8 mouse cellular contexts compared by ENCODE assay signal in the genomic region with DNA sequence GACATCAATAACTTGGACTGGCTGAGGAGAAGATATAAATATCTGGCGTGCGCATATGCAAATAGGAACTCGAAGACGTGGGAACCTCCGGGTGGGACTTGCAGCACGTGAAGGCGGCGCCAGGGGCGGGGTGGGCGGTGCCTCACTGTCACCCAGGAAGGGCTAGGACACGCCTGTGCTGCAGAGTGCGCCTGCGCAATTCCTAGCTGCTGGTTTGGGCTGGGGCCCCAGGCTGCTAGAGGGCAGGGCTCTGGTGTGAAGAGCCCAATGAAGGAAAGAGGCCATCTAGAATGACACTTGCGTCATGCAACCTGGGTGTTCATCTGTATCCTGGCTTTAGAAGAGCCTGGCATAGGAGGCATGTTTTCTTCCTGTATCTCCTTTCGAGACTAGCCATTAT.
DNase-seq lines count a peak whose midpoint lies in the region; ATAC-seq and TF ChIP-seq lines count a peak whose summit lies in the region.

No protein-coding gene starts in this region.

- no peak for TF ChIP-seq EP300 in CH12.LX (IDR thresholded peaks at IDR 0.05; ENCODE audit: low read length)

- no peak for TF ChIP-seq POLR2A in CH12.LX (IDR thresholded peaks at IDR 0.05; ENCODE audit: low read depth, low read length)
- TF ChIP-seq POLR2A in cerebellum, adult 2 months (IDR thresholded peaks at IDR 0.05; ENCODE audit: borderline replicate concordance, insufficient read depth, low read length) = peak; percentile 41; the same call in 1 of the 2 replicates

- no peaks in the 10 kb centered on the region for H3K9me3 ChIP-seq in CH12.LX (replicated peaks; ENCODE audit: low read length)
- no peaks in the 10 kb centered on the region for H3K9me3 ChIP-seq in liver, embryonic 15.5 days (replicated peaks)
- no peaks in the 10 kb centered on the region for H3K9me3 ChIP-seq in neural tube, embryonic 14.5 days (ENCODE audit: control insufficient read depth, low read length)

- no peak overlapping the region for H3K27ac ChIP-seq in CH12.LX (ENCODE audit: insufficient read depth, low read depth)
- H3K27ac ChIP-seq in cerebellum, adult 2 months (ENCODE audit: insufficient read depth, low read length) = no peak overlapping the region
- no peak overlapping the region for H3K27ac ChIP-seq in liver, embryonic 15.5 days (replicated peaks)
- peak overlapping the region; percentile 57 for H3K27ac ChIP-seq in neural tube, embryonic 14.5 days (ENCODE audit: low read depth, low read length)

- no peaks in the 10 kb centered on the region for H3K36me3 ChIP-seq in CH12.LX (replicated peaks in 1 of 2; ENCODE audit: control insufficient read depth in 1 of 2, insufficient read depth in 1 of 2, low read length in 1 of 2)
- H3K36me3 ChIP-seq in liver, embryonic 15.5 days (replicated peaks) = no peaks in the 10 kb centered on the region
- no peaks in the 10 kb centered on the region for H3K36me3 ChIP-seq in neural tube, embryonic 14.5 days (ENCODE audit: control insufficient read depth, insufficient read depth, low read length)

- dilution Hi-C loops in CH12.LX (cut with MboI; ENCODE audit: extremely low pct_ligation_motif_present, extremely low pct_unique_long_range_greater_than_20kb, low sequenced_read_pairs) = no loop called here

- TF ChIP-seq CTCF in CH12.LX (conservative IDR thresholded peaks at IDR 0.05 in 1 of 2, IDR thresholded peaks at IDR 0.05 in 1 of 2; ENCODE audit: low read depth in 2 of 2, low read length in 2 of 2) = no peak
- no peak for TF ChIP-seq CTCF in cerebellum, adult 2 months (IDR thresholded peaks at IDR 0.05; ENCODE audit: borderline replicate concordance, insufficient read depth, low read depth, low read length)

- in situ Hi-C loops in CH12.LX (cut with MboI; ENCODE audit: low pct_ligation_motif_present, low pct_unique_long_range_greater_than_20kb, low sequenced_read_pairs) = no loop called here

- H3K27me3 ChIP-seq in CH12.LX (replicated peaks) = no peaks in the 10 kb centered on the region
- no peaks in the 10 kb centered on the region for H3K27me3 ChIP-seq in cerebellum, adult 2 months (ENCODE audit: control insufficient read depth, insufficient read depth, low read length)
- no peaks in the 10 kb centered on the region for H3K27me3 ChIP-seq in liver, embryonic 15.5 days
- H3K27me3 ChIP-seq in neural tube, embryonic 14.5 days (ENCODE audit: control insufficient read depth, insufficient read depth, low read length) = no peaks in the 10 kb centered on the region

- H3K79me2 ChIP-seq in CH12.LX (replicated peaks; ENCODE audit: control insufficient read depth, extremely low read depth, insufficient read depth, poor library complexity, severe bottlenecking) = no peaks in the 10 kb centered on the region

- TF ChIP-seq RAD21 in CH12.LX (IDR thresholded peaks at IDR 0.05; ENCODE audit: low read depth, low read length) = no peak

- no peak overlapping the region for H3K4me2 ChIP-seq in CH12.LX (ENCODE audit: insufficient read depth, low read depth, poor library complexity, severe bottlenecking)
- peak overlapping the region; percentile 33 for H3K4me2 ChIP-seq in liver, embryonic 15.5 days
- H3K4me2 ChIP-seq in neural tube, embryonic 14.5 days (ENCODE audit: low read depth, low read length) = peak overlapping the region; percentile 35

- WGBS in cerebellum, adult 2 months = 13% methylated on average over 15 of the region's 15 CpGs
- 11% methylated on average over 15 of the region's 15 CpGs for WGBS in liver, embryonic 15.5 days (ENCODE audit: insufficient replicate concordance)
- WGBS in neural tube, embryonic 14.5 days = 8% methylated on average over 15 of the region's 15 CpGs

- intact Hi-C loops in heart, postnatal 25 days (cut with DNase I) = no loop called here

- DNase-seq in CH12.LX (ENCODE audit: extremely low read depth) = no peak
- peak; percentile 96 to 98 for DNase-seq in cerebellum, adult 2 months
- DNase-seq in forelimb bud, embryonic 11.5 days (ENCODE audit: low read depth, low spot score) = peak; percentile 77
- DNase-seq in heart, postnatal 25 days (ENCODE audit: low spot score) = peak; percentile 72
- DNase-seq in layer of hippocampus, adult 11-12 months (ENCODE audit: low spot score) = peak; percentile 94
- peak; percentile 91 for DNase-seq in testis, postnatal 14 days (ENCODE audit: low spot score)

- peaks cover 0 to 15% of the 10 kb centered on the region in 2 experiments; a peak in 2 of 4 replicates for H3K4me1 ChIP-seq in CH12.LX (ENCODE audit: control insufficient read depth in 1 of 2, insufficient read depth in 2 of 2)
- H3K4me1 ChIP-seq in cerebellum, adult 2 months (ENCODE audit: control insufficient read depth, insufficient read depth, low read length) = no peaks in the 10 kb centered on the region
- peaks cover 8% of the 10 kb centered on the region for H3K4me1 ChIP-seq in liver, embryonic 15.5 days (replicated peaks)
- peaks cover 7% of the 10 kb centered on the region; the same call in 1 of the 2 replicates for H3K4me1 ChIP-seq in neural tube, embryonic 14.5 days (ENCODE audit: control insufficient read depth, insufficient read depth, low read length)

- H3K9ac ChIP-seq in CH12.LX (ENCODE audit: insufficient read depth, low read depth) = no peak overlapping the region
- no peak overlapping the region for H3K9ac ChIP-seq in liver, embryonic 15.5 days
- H3K9ac ChIP-seq in neural tube, embryonic 14.5 days (replicated peaks; ENCODE audit: low read depth, low read length) = no peak overlapping the region

- ATAC-seq in liver, embryonic 15.5 days (ENCODE audit: insufficient read depth) = peak; percentile 74
- ATAC-seq in neural tube, embryonic 14.5 days (ENCODE audit: low read depth) = peak; percentile 91

- no peak overlapping the region for H3K4me3 ChIP-seq in CH12.LX (replicated peaks in 1 of 3; ENCODE audit: low read depth in 2 of 3, low read length in 2 of 3, poor library complexity in 1 of 3)
- peak overlapping the region; percentile 49 for H3K4me3 ChIP-seq in cerebellum, adult 2 months (replicated peaks; ENCODE audit: insufficient read depth, low read depth, low read length)
- no peak overlapping the region for H3K4me3 ChIP-seq in liver, embryonic 15.5 days (replicated peaks)
- peak overlapping the region; percentile 11; the same call in 1 of the 2 replicates for H3K4me3 ChIP-seq in neural tube, embryonic 14.5 days (ENCODE audit: low read depth, low read length)

TF ChIP-seq in CH12.LX, 34 proteins besides CTCF, POLR2A, EP300 and RAD21:
- TF ChIP-seq UBTF (IDR thresholded peaks at IDR 0.05; ENCODE audit: low read depth, low read length) = no peak
- TF ChIP-seq NRF1 (IDR thresholded peaks at IDR 0.05; ENCODE audit: low read depth, low read length) = peak; percentile 55
- TF ChIP-seq BHLHE40 (IDR thresholded peaks at IDR 0.05; ENCODE audit: low read depth, low read length) = peak; percentile 20; the same call in 1 of the 2 replicates
- TF ChIP-seq TCF12 (IDR thresholded peaks at IDR 0.05; ENCODE audit: low read depth, low read length) = no peak
- no peak for TF ChIP-seq USF2 (conservative IDR thresholded peaks at IDR 0.05; ENCODE audit: low read depth, low read length)
- no peak for TF ChIP-seq MAX (IDR thresholded peaks at IDR 0.05; ENCODE audit: low read length)
- no peak for TF ChIP-seq JUN (IDR thresholded peaks at IDR 0.05; ENCODE audit: insufficient read depth, low read depth, low read length)
- TF ChIP-seq JUND (conservative IDR thresholded peaks at IDR 0.05; ENCODE audit: low read depth, low read length) = no peak
- no peak for TF ChIP-seq KAT2A (IDR thresholded peaks at IDR 0.05; ENCODE audit: insufficient replicate concordance, low read length)
- TF ChIP-seq IRF4 (IDR thresholded peaks at IDR 0.05; ENCODE audit: low read depth, low read length) = no peak
- TF ChIP-seq MAZ (IDR thresholded peaks at IDR 0.05; ENCODE audit: low read depth, low read length) = no peak

Comparison
In these comparisons a context has a peak if more than half of its experiments do, and no peak if none do; other contexts are left out.
1. H3K4me3 ChIP-seq: peak in cerebellum, adult 2 months (single experiment) and neural tube, embryonic 14.5 days (single experiment); none in CH12.LX (0 of 3) and liver, embryonic 15.5 days (single experiment).